Mouse (Mus musculus) limb, embryonic 11.5 days (tissue): ENCODE measurements around the gene Hps4. TPM values are rescaled to one million over a fixed set of nuclear protein-coding genes. Genes with fewer than 3 reads are reported as not detected.

Source experiments
- ATAC-seq: fragments of 200-750 bp; cut with Nextera tagmentation; 2 replicates; pipeline ENCODE4 v1.8.0; 2017; ENCODE audit warnings: low read depth; ENCODE audit not compliant: insufficient number of reproducible peaks, low FRiP score, low TSS enrichment
- DNase-seq: peaks from one replicate; pipeline ENCODE4 v3.0.0-alpha.2; 2015; ENCODE audit warnings: low spot score
- H3K27ac ChIP-seq: fragments of 300-500 bp; sonication (generic); replicated peaks from 2 replicates; pipeline ENCODE4 v1.5.1; 2014; ENCODE audit warnings: low read depth, mild to moderate bottlenecking, low read length
- H3K27me3 ChIP-seq: fragments of 300-500 bp; sonication (generic); 2 replicates; pipeline ENCODE4 v1.6.1; 2014; ENCODE audit warnings: mild to moderate bottlenecking, low read length, mixed read lengths; ENCODE audit not compliant: control insufficient read depth, insufficient read depth
- H3K36me3 ChIP-seq: fragments of 300-500 bp; sonication (generic); 2 replicates; pipeline ENCODE4 v1.6.1; 2014; ENCODE audit warnings: mild to moderate bottlenecking, low read length, moderate library complexity, mixed read lengths; ENCODE audit not compliant: control insufficient read depth, insufficient read depth
- H3K4me1 ChIP-seq: fragments of 300-500 bp; sonication (generic); 2 replicates; pipeline ENCODE4 v1.6.1; 2014; ENCODE audit warnings: low read length, mixed read lengths; ENCODE audit not compliant: control insufficient read depth, insufficient read depth
- H3K4me2 ChIP-seq: fragments of 300-500 bp; sonication (generic); 2 replicates; pipeline ENCODE4 v1.6.1; 2014; ENCODE audit warnings: low read depth, mild to moderate bottlenecking, moderate library complexity; ENCODE audit not compliant: severe bottlenecking
- H3K4me3 ChIP-seq: fragments of 300-500 bp; sonication (generic); 2 replicates; pipeline ENCODE4 v1.5.1; 2014; ENCODE audit warnings: low read depth, low read length
- H3K9ac ChIP-seq: fragments of 300-500 bp; sonication (generic); 2 replicates; pipeline ENCODE4 v1.6.1; 2014; ENCODE audit warnings: mild to moderate bottlenecking, low read length
- H3K9me3 ChIP-seq: fragments of 300-500 bp; sonication (generic); 2 replicates; pipeline ENCODE4 v1.6.1; 2016; ENCODE audit warnings: low read length; ENCODE audit not compliant: control insufficient read depth
- WGBS: fragments of 180-500 bp; shearing (Covaris S2); extraction: QIAGEN DNeasy Blood & Tissue Kit; methylation state at CpG from one replicate; pipeline ENCODE4 v1.1.7; 2014; 5-methylcytosine and 5-hydroxymethylcytosine counted together
- polyA plus RNA-seq: library from polyadenylated mRNA; unstranded; fragments of >200 nt; fragmentation: Nextera tagmentation; extraction: Ambion mirVana; gene quantifications from 2 replicates; pipeline ENCODE4 v1.2.1, GENCODE M21; 2014

Gene Hps4
- polyA plus RNA-seq, 1 experiment from 2014 or later, result 38.4 TPM

GRCm38 (mm10) chr5:112382042-112382441, 39.2 kb downstream of the Hps4 start:
- Histone ChIP-seq H3K4me3 (no peak overlapping the region), H3K27me3 (no peaks in the 10 kb centered on the region), H3K9ac (no peak overlapping the region), H3K4me2 (no peak overlapping the region), H3K27ac (no peak overlapping the region), H3K36me3 (peaks cover 3% of the 10 kb centered on the region; the same call in 1 of the 2 replicates), H3K4me1 (no peaks in the 10 kb centered on the region), H3K9me3 (no peaks in the 10 kb centered on the region)
- no peak for DNase-seq
- WGBS, result 87% methylated on average over 9 of the region's 9 CpGs
- no peak for ATAC-seq

- ATAC-seq (no peak), DNase-seq (no peak)
- H3K4me2 ChIP-seq, result no peak overlapping the region
- no peak overlapping the region for H3K9ac ChIP-seq
- no peak overlapping the region for H3K27ac ChIP-seq
- H3K4me1 ChIP-seq, result no peaks in the 10 kb centered on the region
- no peak overlapping the region for H3K4me3 ChIP-seq
- WGBS, result 58% methylated on average over 17 of the region's 17 CpGs
- no peaks in the 10 kb centered on the region for H3K27me3 ChIP-seq
- H3K9me3 ChIP-seq, result no peaks in the 10 kb centered on the region
- peaks cover 3% of the 10 kb centered on the region; the same call in 1 of the 2 replicates for H3K36me3 ChIP-seq
These were observed 39.9 kb downstream of the Hps4 start for GRCm38 (mm10) chr5:112382641-112383330.

GRCm38 (mm10) chr5:112384805-112385472, 42.1 kb downstream of the Hps4 start:
- no peak overlapping the region for H3K4me2 ChIP-seq
- DNase-seq (no peak), ATAC-seq (no peak)
- H3K27ac ChIP-seq, result no peak overlapping the region
- H3K27me3 ChIP-seq, result no peaks in the 10 kb centered on the region
- no peaks in the 10 kb centered on the region for H3K4me1 ChIP-seq
- WGBS, result 94% methylated on average over 13 of the region's 13 CpGs
- H3K9ac ChIP-seq, result no peak overlapping the region
- no peaks in the 10 kb centered on the region for H3K9me3 ChIP-seq
- H3K36me3 ChIP-seq, result no peaks in the 10 kb centered on the region
- H3K4me3 ChIP-seq, result no peak overlapping the region

GRCm38 (mm10) chr5:112385973-112386372, 43.1 kb downstream of the Hps4 start:
- no peak overlapping the region for H3K4me2 ChIP-seq
- ATAC-seq (peak; percentile 19; the same call in 1 of the 2 replicates), DNase-seq (no peak)
- no peaks in the 10 kb centered on the region for H3K9me3 ChIP-seq
- no peak overlapping the region for H3K9ac ChIP-seq
- no peaks in the 10 kb centered on the region for H3K27me3 ChIP-seq
- no peaks in the 10 kb centered on the region for H3K4me1 ChIP-seq
- no peaks in the 10 kb centered on the region for H3K36me3 ChIP-seq
- WGBS, result 80% methylated on average over 2 of the region's 2 CpGs
- H3K27ac ChIP-seq, result no peak overlapping the region
- H3K4me3 ChIP-seq, result no peak overlapping the region

- ATAC-seq (no peak), DNase-seq (no peak)
- Histone ChIP-seq H3K9me3 (no peaks in the 10 kb centered on the region), H3K27me3 (no peaks in the 10 kb centered on the region), H3K9ac (no peak overlapping the region), H3K4me3 (no peak overlapping the region), H3K27ac (no peak overlapping the region), H3K36me3 (no peaks in the 10 kb centered on the region), H3K4me1 (peaks cover 2% of the 10 kb centered on the region), H3K4me2 (no peak overlapping the region)
- WGBS, result 75% methylated on average over 9 of the region's 9 CpGs
These were observed 46.5 kb downstream of the Hps4 start for GRCm38 (mm10) chr5:112389352-112389751.

GRCm38 (mm10) chr5:112391002-112391401, 48.1 kb downstream of the Hps4 start:
- no peak overlapping the region for H3K27ac ChIP-seq
- no peak overlapping the region for H3K9ac ChIP-seq
- no peak overlapping the region for H3K4me2 ChIP-seq
- no peaks in the 10 kb centered on the region for H3K27me3 ChIP-seq
- no peaks in the 10 kb centered on the region for H3K9me3 ChIP-seq
- no peaks in the 10 kb centered on the region for H3K36me3 ChIP-seq
- no peak for ATAC-seq
- H3K4me3 ChIP-seq, result no peak overlapping the region
- peaks cover 2% of the 10 kb centered on the region for H3K4me1 ChIP-seq
- 56% methylated on average over 16 of the region's 16 CpGs for WGBS
- no peak for DNase-seq

GRCm38 (mm10) chr5:112391676-112392323, 48.9 kb downstream of the Hps4 start:
- Histone ChIP-seq H3K27ac (no peak overlapping the region), H3K27me3 (no peaks in the 10 kb centered on the region), H3K4me3 (no peak overlapping the region), H3K36me3 (no peaks in the 10 kb centered on the region), H3K9ac (no peak overlapping the region), H3K4me1 (peaks cover 2% of the 10 kb centered on the region), H3K4me2 (no peak overlapping the region), H3K9me3 (no peaks in the 10 kb centered on the region)
- WGBS, result 73% methylated on average over 27 of the region's 27 CpGs
- ATAC-seq (no peak), DNase-seq (no peak)

GRCm38 (mm10) chr5:112393741-112394414, 51.0 kb downstream of the Hps4 start:
- Histone ChIP-seq H3K4me1 (peaks cover 2% of the 10 kb centered on the region), H3K4me3 (peak overlapping the region; percentile 58), H3K4me2 (peak overlapping the region; percentile 75), H3K36me3 (no peaks in the 10 kb centered on the region), H3K27me3 (no peaks in the 10 kb centered on the region), H3K27ac (no peak overlapping the region), H3K9ac (peak overlapping the region; percentile 66), H3K9me3 (no peaks in the 10 kb centered on the region)
- 0 out of 2 replicates have a peak, but pooled peaks have one; percentile 1 for ATAC-seq
- 13% methylated on average over 17 of the region's 18 CpGs for WGBS
- no peak for DNase-seq
